Mouse (Mus musculus) heart, adult 2 months (tissue): ENCODE measurements around the gene Ifitm10. TPM values are rescaled to one million over a fixed set of nuclear protein-coding genes. Genes with fewer than 3 reads are reported as not detected.

Experiments
- DNase-seq, 2 experiments: peaks; one replicate each; pipeline ENCODE4 v3.0.0; 2021
- H3K27ac ChIP-seq: fragments of 200-600 bp; 2 replicates; pipeline ENCODE4 v1.8.1; 2022
- H3K27me3 ChIP-seq: fragments of 200-500 bp; 2 replicates; pipeline ENCODE4 v1.6.1; 2012; ENCODE audit warnings: mild to moderate bottlenecking, low read length, inconsistent platforms, mixed read lengths; ENCODE audit not compliant: control insufficient read depth, insufficient read depth
- H3K36me3 ChIP-seq: fragments of 200-500 bp; 2 replicates; pipeline ENCODE4 v1.6.1; 2012; ENCODE audit warnings: low read length, inconsistent platforms; ENCODE audit not compliant: control insufficient read depth, insufficient read depth
- H3K4me1 ChIP-seq: fragments of 200-500 bp; 2 replicates; pipeline ENCODE4 v1.6.1; 2011; ENCODE audit warnings: low read length; ENCODE audit not compliant: control insufficient read depth, insufficient read depth
- H3K4me3 ChIP-seq: fragments of 200-600 bp; 2 replicates; pipeline ENCODE4 v1.8.1; 2022
- H3K79me2 ChIP-seq: fragments of 200-500 bp; replicated peaks from 2 replicates; pipeline ENCODE4 v1.6.1; 2012; ENCODE audit warnings: mild to moderate bottlenecking, inconsistent platforms, low read length, moderate library complexity, mixed read lengths; ENCODE audit not compliant: control insufficient read depth, insufficient read depth
- H3K9ac ChIP-seq: fragments of 200-500 bp; 2 replicates; pipeline ENCODE4 v1.6.1; 2012; ENCODE audit warnings: low read depth, mild to moderate bottlenecking, control low read depth, inconsistent platforms, low read length, mixed read lengths
- CTCF ChIP-seq: fragments of 200-600 bp; IDR thresholded peaks from 2 replicates; pipeline ENCODE4 v1.8.1; 2022; ENCODE audit warnings: antibody characterized with exemption, mild to moderate bottlenecking, moderate library complexity
- EP300 ChIP-seq: fragments of 200-500 bp; IDR thresholded peaks from 2 replicates; pipeline ENCODE4 v1.6.1; 2011; ENCODE audit warnings: low read depth, low read length, control low read depth; ENCODE audit not compliant: insufficient read depth
- POLR2A ChIP-seq: fragments of 200-500 bp; IDR thresholded peaks from 2 replicates; pipeline ENCODE4 v1.6.1; 2011; ENCODE audit warnings: mild to moderate bottlenecking, low read depth, low read length, control low read depth; ENCODE audit not compliant: insufficient read depth
- WGBS: fragments of 180-500 bp; shearing (Covaris S2); methylation state at CpG from one replicate; pipeline ENCODE4 v1.1.7; 2018; 5-methylcytosine and 5-hydroxymethylcytosine counted together
- intact Hi-C: fragments of 180-260 bp; cut with DNase I; formaldehyde crosslinking; loops from one replicate; pipeline ENCODE4 v1.15.1; 2025
- polyA plus RNA-seq: library from polyadenylated mRNA; depleted of rRNA; stranded (reverse); fragments of >200 nt; gene quantifications from 2 replicates; pipeline ENCODE4 v1.2.3, GENCODE M21; 2012
- total RNA-seq, 2 experiments: library from RNA; stranded (reverse); gene quantifications; 2 replicates each; pipeline ENCODE4 v1.2.3; 2021

Ifitm10 gene
- total and polyA plus RNA-seq, 3 experiments = 2.2 to 6.4 (median 3.6) TPM

DNA sequence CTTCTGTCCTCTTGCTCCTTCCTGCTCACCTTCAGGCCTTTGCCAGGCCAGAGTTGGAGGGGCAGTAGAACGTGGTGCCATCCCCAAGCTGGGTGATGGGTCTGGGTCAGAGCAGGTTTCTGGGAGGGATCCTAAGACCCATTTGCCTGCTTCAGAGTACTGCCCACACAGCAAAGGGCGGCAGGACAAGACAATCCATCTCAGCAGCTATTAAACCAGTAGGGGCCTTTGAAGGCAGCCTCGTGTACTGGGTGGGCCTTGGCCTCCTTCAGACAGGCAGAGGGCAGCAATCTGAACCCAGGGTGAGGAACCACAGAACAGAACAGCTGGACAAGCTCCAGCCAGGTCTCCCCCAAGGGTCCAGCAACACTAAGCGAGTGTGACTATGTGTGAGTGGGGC, 2.5 kb upstream of the Ifitm10 start:
- H3K36me3 ChIP-seq = peaks cover 2% of the 10 kb centered on the region; the same call in 1 of the 2 replicates
- intact Hi-C loops = no loop called here
- WGBS = 68% methylated on average over 4 of the region's 4 CpGs
- no peaks in the 10 kb centered on the region for H3K79me2 ChIP-seq
- no peak overlapping the region; the same call in 1 of the 2 replicates for H3K27ac ChIP-seq
- H3K4me1 ChIP-seq = peaks cover 4% of the 10 kb centered on the region
- DNase-seq = no peak
- H3K9ac ChIP-seq = no peak overlapping the region
- no peak overlapping the region for H3K4me3 ChIP-seq
- no peaks in the 10 kb centered on the region for H3K27me3 ChIP-seq
- TF ChIP-seq POLR2A (no peak), CTCF (no peak), EP300 (no peak)

DNA sequence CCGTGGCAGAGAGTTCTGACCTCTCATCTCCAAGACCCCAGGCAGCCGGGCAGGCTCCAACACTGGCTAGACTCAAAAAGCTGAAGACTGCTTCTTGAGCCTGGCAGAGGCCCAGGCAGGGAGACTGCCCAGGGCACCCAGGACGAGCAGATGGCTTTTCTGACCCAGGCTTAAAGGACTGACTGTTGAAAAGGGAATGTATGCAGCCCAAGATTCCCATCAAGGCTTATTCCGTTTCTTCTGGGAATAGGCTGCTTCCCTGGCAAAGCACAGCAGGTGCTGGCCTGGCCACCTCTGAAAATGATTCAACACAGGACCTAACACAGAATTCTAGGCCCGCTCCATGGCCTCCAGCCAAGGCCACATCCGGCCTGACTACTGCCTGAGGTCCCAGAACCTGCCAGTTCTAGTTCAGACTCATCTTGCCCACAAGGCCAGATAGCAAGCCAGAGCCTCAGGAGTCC, 1.7 kb upstream of the Ifitm10 start:
- H3K27ac ChIP-seq = peak overlapping the region; percentile 60
- peak; percentile 70 to 71 for DNase-seq
- no peak overlapping the region for H3K4me3 ChIP-seq
- TF ChIP-seq POLR2A (no peak), CTCF (no peak), EP300 (no peak)
- peaks cover 4% of the 10 kb centered on the region for H3K4me1 ChIP-seq
- H3K79me2 ChIP-seq = no peaks in the 10 kb centered on the region
- intact Hi-C loops = no loop called here
- peaks cover 2% of the 10 kb centered on the region; the same call in 1 of the 2 replicates for H3K36me3 ChIP-seq
- WGBS = 34% methylated on average over 6 of the region's 6 CpGs
- H3K27me3 ChIP-seq = no peaks in the 10 kb centered on the region
- no peak overlapping the region for H3K9ac ChIP-seq

- H3K9ac ChIP-seq = no peak overlapping the region
- peak in 1 of 2 experiments; percentile 59 for DNase-seq
- no peaks in the 10 kb centered on the region for H3K27me3 ChIP-seq
- peak overlapping the region; percentile 60 for H3K27ac ChIP-seq
- 0 out of 2 replicates have a peak, but pooled peaks have one; percentile 31 for TF ChIP-seq EP300
- no peak for TF ChIP-seq POLR2A
- 59% methylated on average over 5 of the region's 5 CpGs for WGBS
- H3K4me3 ChIP-seq = no peak overlapping the region
- intact Hi-C loops = no loop called here
- peaks cover 10% of the 10 kb centered on the region for H3K4me1 ChIP-seq
- no peaks in the 10 kb centered on the region for H3K79me2 ChIP-seq
- H3K36me3 ChIP-seq = peaks cover 2% of the 10 kb centered on the region; the same call in 1 of the 2 replicates
Observed at GRCm38 (mm10) chr7:142374413-142375015, 961 bp upstream of the Ifitm10 start.

DNA sequence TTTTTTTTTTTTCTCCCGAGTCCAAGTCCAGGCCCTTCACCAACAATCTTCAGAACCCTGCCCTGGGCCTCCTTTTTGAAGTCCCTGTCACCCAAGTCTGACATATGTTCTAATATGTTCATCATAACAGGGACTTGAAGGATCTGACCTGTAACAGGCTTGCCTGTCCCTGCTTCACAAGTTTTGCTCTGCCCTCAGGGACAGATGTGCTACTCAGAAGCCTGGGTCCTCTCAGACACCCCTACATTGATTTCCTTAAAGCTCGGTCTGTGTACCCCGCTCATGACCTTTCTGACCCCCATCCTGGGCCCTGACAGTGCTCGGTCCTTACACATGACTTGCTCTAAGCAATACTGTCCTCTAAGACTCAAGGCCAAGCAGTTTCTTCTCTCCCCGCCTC, 514 bp downstream of the Ifitm10 start:
- no peak overlapping the region for H3K9ac ChIP-seq
- H3K4me3 ChIP-seq = no peak overlapping the region
- H3K27me3 ChIP-seq = no peaks in the 10 kb centered on the region
- peaks cover 2% of the 10 kb centered on the region; the same call in 1 of the 2 replicates for H3K36me3 ChIP-seq
- intact Hi-C loops = loop anchor here (2.0 kb wide), 2 partner anchors 18 to 38 kb away; no protein-coding TSS in a partner anchor
- no peaks in the 10 kb centered on the region for H3K79me2 ChIP-seq
- no peak overlapping the region for H3K27ac ChIP-seq
- TF ChIP-seq CTCF (no peak), EP300 (no peak), POLR2A (no peak)
- peaks cover 11% of the 10 kb centered on the region for H3K4me1 ChIP-seq
- WGBS = 93% methylated on average over 5 of the region's 5 CpGs
- DNase-seq = no peak

DNA sequence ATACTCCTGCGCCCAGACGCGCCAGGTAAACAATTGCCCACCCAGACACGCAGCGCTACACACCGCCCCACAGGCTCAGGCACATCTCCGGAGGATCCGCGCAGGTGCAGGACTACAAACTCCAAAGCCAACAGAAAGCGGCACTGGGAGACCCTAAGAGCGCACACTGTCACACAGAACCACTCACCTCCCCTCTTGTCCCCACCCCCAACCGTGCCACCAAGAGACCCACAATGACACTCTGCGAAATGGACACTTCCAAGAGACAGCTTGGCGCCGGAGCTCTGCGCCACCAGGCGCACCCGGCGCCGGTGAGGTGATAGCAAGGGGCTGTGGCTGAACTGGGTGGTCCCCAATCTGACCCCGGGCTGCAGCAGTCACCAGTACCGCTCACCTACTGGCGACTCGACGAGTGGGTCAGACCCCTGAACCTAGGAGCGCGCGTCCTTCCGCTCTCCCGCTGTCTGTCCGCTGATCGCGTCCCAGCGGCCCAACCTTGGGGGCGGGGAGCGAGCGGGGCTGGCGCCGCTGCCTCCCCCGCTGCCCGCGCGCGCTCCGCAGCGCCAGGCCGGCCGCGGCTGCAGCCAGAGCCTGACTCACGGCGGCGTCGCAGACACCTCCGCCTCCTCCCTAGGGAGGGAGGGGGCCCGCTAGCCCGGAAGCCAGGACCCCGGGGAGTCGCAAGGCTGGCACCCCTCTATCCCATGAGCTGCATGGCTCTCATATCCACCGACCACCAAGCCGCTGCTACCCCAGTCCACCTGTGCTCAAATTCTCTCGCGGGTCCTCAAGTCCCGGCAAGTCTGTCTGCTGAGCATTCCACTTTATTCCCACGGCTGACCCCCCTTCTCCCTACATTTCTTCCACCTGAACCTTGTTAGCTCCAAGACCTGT, 1.5 kb downstream of the Ifitm10 start:
- H3K27ac ChIP-seq = peak overlapping the region; percentile 54
- H3K9ac ChIP-seq = peak overlapping the region; percentile 74
- intact Hi-C loops = loop anchor here (2.0 kb wide), 2 partner anchors 19 to 37 kb away; no protein-coding TSS in a partner anchor
- peaks cover 11% of the 10 kb centered on the region for H3K4me1 ChIP-seq
- peak overlapping the region; percentile 56 for H3K4me3 ChIP-seq
- H3K79me2 ChIP-seq = no peaks in the 10 kb centered on the region
- TF ChIP-seq EP300 (0 out of 2 replicates have a peak, but pooled peaks have one; percentile 14), POLR2A (no peak), CTCF (no peak)
- no peaks in the 10 kb centered on the region for H3K27me3 ChIP-seq
- WGBS = 2% methylated on average over 64 of the region's 64 CpGs
- H3K36me3 ChIP-seq = peaks cover 2% of the 10 kb centered on the region; the same call in 1 of the 2 replicates
- DNase-seq = peak; percentile 65

- H3K79me2 ChIP-seq = no peaks in the 10 kb centered on the region
- peak overlapping the region; percentile 74 for H3K9ac ChIP-seq
- intact Hi-C loops = no loop called here
- no peaks in the 10 kb centered on the region for H3K27me3 ChIP-seq
- H3K36me3 ChIP-seq = peaks cover 2% of the 10 kb centered on the region; the same call in 1 of the 2 replicates
- DNase-seq = no peak
- TF ChIP-seq POLR2A (no peak), CTCF (no peak)
- peak overlapping the region; percentile 54; the same call in 1 of the 2 replicates for H3K27ac ChIP-seq
- H3K4me1 ChIP-seq = peaks cover 11% of the 10 kb centered on the region
- peak overlapping the region; percentile 56 for H3K4me3 ChIP-seq
- 40% methylated on average over 11 of the region's 11 CpGs for WGBS
Observed at GRCm38 (mm10) chr7:142371398-142371767, 2.2 kb downstream of the Ifitm10 start.
